Mouse (Mus musculus) midbrain, postnatal 0 days (tissue): ENCODE measurements around the gene Myoz1. TPM values are rescaled to one million over a fixed set of nuclear protein-coding genes. Genes with fewer than 3 reads are reported as not detected.

ENCODE experiments used
- ATAC-seq: fragments of 200-750 bp; cut with Nextera tagmentation; 2 replicates; pipeline ENCODE4 v1.8.0; 2017; ENCODE audit warnings: moderate number of reproducible peaks, mild to moderate bottlenecking, moderate TSS enrichment, moderate library complexity; ENCODE audit not compliant: low FRiP score
- DNase-seq: peaks from one replicate; pipeline ENCODE4 v3.0.0-alpha.2; 2015; ENCODE audit warnings: low spot score
- H3K27ac ChIP-seq: fragments of 300-500 bp; sonication (generic); 2 replicates; pipeline ENCODE4 v1.5.1; 2014; ENCODE audit warnings: low read depth, mild to moderate bottlenecking, low read length, mixed read lengths
- H3K27me3 ChIP-seq: fragments of 300-500 bp; sonication (generic); 2 replicates; pipeline ENCODE4 v1.6.1; 2014; ENCODE audit warnings: low read length, control low read depth, mixed read lengths; ENCODE audit not compliant: insufficient read depth
- H3K36me3 ChIP-seq: fragments of 300-500 bp; sonication (generic); 2 replicates; pipeline ENCODE4 v1.6.1; 2014; ENCODE audit warnings: low read length, control low read depth, mixed read lengths; ENCODE audit not compliant: insufficient read depth
- H3K4me1 ChIP-seq: fragments of 300-500 bp; sonication (generic); 2 replicates; pipeline ENCODE4 v1.6.1; 2014; ENCODE audit warnings: mild to moderate bottlenecking, control low read depth, antibody characterized with exemption, low read length, mixed read lengths; ENCODE audit not compliant: insufficient read depth
- H3K4me2 ChIP-seq: fragments of 300-500 bp; sonication (generic); 2 replicates; pipeline ENCODE4 v1.6.1; 2014; ENCODE audit warnings: low read depth, mild to moderate bottlenecking, low read length, mixed read lengths; ENCODE audit not compliant: poor library complexity, severe bottlenecking
- H3K4me3 ChIP-seq: fragments of 300-500 bp; sonication (generic); 2 replicates; pipeline ENCODE4 v1.5.1; 2014; ENCODE audit warnings: low read depth, mild to moderate bottlenecking, low read length, moderate library complexity
- H3K9ac ChIP-seq: fragments of 300-500 bp; sonication (generic); replicated peaks from 2 replicates; pipeline ENCODE4 v1.6.1; 2014; ENCODE audit warnings: mild to moderate bottlenecking, low read length, moderate library complexity, mixed read lengths; ENCODE audit not compliant: poor library complexity, severe bottlenecking
- H3K9me3 ChIP-seq: fragments of 300-500 bp; sonication (generic); 2 replicates; pipeline ENCODE4 v1.6.1; 2016; ENCODE audit warnings: low read length, control low read depth
- CTCF ChIP-seq: IDR thresholded peaks from 2 replicates; pipeline ENCODE4 v1.5.1; 2016; ENCODE audit warnings: antibody characterized with exemption, mild to moderate bottlenecking
- WGBS: fragments of 180-500 bp; shearing (Covaris S2); extraction: QIAGEN DNeasy Blood & Tissue Kit; methylation state at CpG from one replicate; pipeline ENCODE4 v1.1.7; 2014; 5-methylcytosine and 5-hydroxymethylcytosine counted together
- polyA plus RNA-seq: library from polyadenylated mRNA; unstranded; fragments of >200 nt; fragmentation: Nextera tagmentation; extraction: Ambion mirVana; gene quantifications from 2 replicates; pipeline ENCODE4 v1.2.1, GENCODE M21; 2015
- total RNA-seq: library from RNA; depleted of rRNA; stranded (reverse); fragments of >200 nt; gene quantifications from 2 replicates; pipeline ENCODE4 v1.2.3, GENCODE M21; 2014

Gene Myoz1
- total and polyA plus RNA-seq, 2 experiments from 2014 or later = 0.56 TPM; not detected in 1

DNA sequence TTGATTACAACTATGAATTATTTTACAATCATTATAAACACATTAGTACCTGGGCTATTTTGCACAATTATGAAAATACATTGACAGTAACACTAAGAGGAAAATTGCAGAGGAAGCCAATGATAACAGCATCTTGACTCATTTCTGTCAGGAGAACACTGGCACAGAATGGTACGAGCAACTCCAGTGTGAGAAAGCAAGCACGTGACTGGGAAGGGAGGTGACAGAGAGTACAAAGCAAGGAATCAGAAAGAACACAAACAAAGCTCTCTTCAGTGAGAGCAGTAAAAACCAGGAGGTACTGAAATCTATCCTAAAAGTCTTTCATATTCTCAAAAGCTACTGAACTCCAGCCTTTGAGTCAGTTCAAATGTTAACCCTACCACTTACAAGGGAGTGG is 39.9 kb downstream of the Myoz1 start:
- no peak for ATAC-seq
- H3K27ac ChIP-seq = no peak overlapping the region
- H3K9me3 ChIP-seq = no peaks in the 10 kb centered on the region
- no peak for TF ChIP-seq CTCF
- no peak overlapping the region for H3K9ac ChIP-seq
- WGBS = 41% methylated on average over 2 of the region's 2 CpGs
- no peaks in the 10 kb centered on the region for H3K4me1 ChIP-seq
- H3K36me3 ChIP-seq = no peaks in the 10 kb centered on the region
- H3K4me3 ChIP-seq = no peak overlapping the region
- DNase-seq = no peak
- H3K27me3 ChIP-seq = no peaks in the 10 kb centered on the region
- no peak overlapping the region for H3K4me2 ChIP-seq

DNA sequence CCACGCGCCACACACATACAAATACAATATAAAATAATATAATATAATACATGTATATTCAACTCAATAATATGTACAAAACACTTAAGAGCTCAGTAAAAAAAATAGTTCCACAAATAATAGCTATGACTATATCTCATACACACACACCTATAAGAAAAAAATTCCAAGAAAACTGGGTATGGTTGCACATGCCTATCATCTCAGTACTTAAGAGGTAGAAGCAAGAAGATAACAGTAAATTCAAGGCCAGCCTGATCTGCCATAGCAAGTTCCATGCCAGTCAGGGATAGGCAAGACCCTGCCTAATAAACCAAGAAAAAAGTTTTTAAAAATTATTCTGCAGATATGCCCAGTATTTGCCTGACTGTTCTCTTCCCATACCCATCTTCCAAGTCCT is 41.3 kb downstream of the Myoz1 start:
- ATAC-seq (no peak), DNase-seq (no peak)
- H3K27me3 ChIP-seq = no peaks in the 10 kb centered on the region
- H3K36me3 ChIP-seq = no peaks in the 10 kb centered on the region
- TF ChIP-seq CTCF = no peak
- WGBS = 99% methylated on average over 2 of the region's 2 CpGs
- no peak overlapping the region for H3K27ac ChIP-seq
- no peaks in the 10 kb centered on the region for H3K9me3 ChIP-seq
- H3K9ac ChIP-seq = no peak overlapping the region
- no peak overlapping the region for H3K4me2 ChIP-seq
- H3K4me3 ChIP-seq = no peak overlapping the region
- no peaks in the 10 kb centered on the region for H3K4me1 ChIP-seq

DNA sequence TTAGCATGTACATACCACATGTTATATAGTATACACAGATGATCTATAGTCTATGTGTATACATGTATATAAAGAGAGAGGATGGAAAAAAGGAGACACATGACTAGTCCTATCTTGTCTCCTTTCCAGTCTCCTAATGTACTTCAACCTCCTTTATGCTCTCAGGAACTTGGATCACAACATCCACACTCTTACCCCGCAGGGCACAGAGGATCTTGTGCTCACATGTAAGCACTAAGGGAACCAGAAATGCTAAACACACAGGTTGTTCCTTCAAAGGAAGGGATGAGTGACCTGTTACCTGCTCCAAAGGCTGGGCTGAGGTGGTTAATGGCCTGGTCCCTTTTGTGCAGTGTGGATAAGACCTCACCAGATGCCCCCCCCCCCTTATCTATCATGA is 43.5 kb downstream of the Myoz1 start:
- Histone ChIP-seq H3K4me1 (no peaks in the 10 kb centered on the region), H3K36me3 (no peaks in the 10 kb centered on the region), H3K27me3 (no peaks in the 10 kb centered on the region), H3K9me3 (no peaks in the 10 kb centered on the region), H3K4me2 (no peak overlapping the region), H3K27ac (no peak overlapping the region), H3K4me3 (no peak overlapping the region), H3K9ac (no peak overlapping the region)
- DNase-seq (no peak), ATAC-seq (no peak)
- WGBS = 100% methylated on average over 1 of the region's 1 CpGs
- TF ChIP-seq CTCF = no peak

DNA sequence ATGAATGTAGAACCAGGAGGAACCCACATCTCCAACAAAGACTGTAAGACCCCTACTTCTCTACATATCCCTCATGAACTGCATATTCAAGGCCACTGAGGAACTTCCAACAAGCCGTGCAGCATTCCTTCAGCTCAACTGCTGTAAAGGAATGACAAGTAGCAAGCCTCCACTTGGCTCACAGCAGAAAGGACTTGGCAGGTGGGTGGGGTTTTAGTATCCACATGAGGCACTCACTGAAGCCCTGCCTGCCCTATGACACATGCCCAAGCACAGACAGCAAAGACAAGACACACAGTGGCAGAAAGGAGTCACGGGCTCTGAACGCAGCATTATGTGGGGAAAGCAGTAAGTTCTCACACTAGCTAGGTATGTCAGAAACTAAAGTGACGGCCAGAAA is 46.2 kb downstream of the Myoz1 start:
- no peaks in the 10 kb centered on the region for H3K36me3 ChIP-seq
- H3K9ac ChIP-seq = no peak overlapping the region
- TF ChIP-seq CTCF = no peak
- H3K27me3 ChIP-seq = no peaks in the 10 kb centered on the region
- H3K9me3 ChIP-seq = no peaks in the 10 kb centered on the region
- ATAC-seq (no peak), DNase-seq (no peak)
- H3K4me3 ChIP-seq = no peak overlapping the region
- H3K4me1 ChIP-seq = no peaks in the 10 kb centered on the region
- 89% methylated on average over 4 of the region's 4 CpGs for WGBS
- no peak overlapping the region for H3K4me2 ChIP-seq
- H3K27ac ChIP-seq = no peak overlapping the region

DNA sequence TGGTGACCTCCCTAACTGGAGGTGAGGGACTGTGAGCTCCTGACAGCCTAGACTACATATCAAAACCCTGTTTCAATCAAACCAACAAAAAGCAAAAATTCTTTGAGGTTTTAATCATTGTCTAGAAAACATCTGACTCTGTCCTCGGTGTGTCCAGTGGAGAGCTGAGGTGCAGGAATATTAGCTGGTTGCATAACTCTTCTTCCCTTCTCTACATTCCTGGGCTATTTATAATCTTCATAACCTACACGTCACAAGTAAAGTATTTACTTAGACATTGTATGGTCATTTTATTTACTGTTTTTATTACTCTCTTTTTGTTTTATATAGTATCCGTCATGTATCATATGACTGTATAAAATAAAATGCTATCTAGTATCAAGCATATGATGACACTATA is 46.8 kb downstream of the Myoz1 start:
- ATAC-seq (no peak), DNase-seq (no peak)
- Histone ChIP-seq H3K4me3 (no peak overlapping the region), H3K4me1 (no peaks in the 10 kb centered on the region), H3K27ac (no peak overlapping the region), H3K36me3 (no peaks in the 10 kb centered on the region), H3K9me3 (no peaks in the 10 kb centered on the region), H3K4me2 (no peak overlapping the region), H3K9ac (no peak overlapping the region), H3K27me3 (no peaks in the 10 kb centered on the region)
- TF ChIP-seq CTCF = no peak
- WGBS = 92% methylated on average over 3 of the region's 3 CpGs

DNA sequence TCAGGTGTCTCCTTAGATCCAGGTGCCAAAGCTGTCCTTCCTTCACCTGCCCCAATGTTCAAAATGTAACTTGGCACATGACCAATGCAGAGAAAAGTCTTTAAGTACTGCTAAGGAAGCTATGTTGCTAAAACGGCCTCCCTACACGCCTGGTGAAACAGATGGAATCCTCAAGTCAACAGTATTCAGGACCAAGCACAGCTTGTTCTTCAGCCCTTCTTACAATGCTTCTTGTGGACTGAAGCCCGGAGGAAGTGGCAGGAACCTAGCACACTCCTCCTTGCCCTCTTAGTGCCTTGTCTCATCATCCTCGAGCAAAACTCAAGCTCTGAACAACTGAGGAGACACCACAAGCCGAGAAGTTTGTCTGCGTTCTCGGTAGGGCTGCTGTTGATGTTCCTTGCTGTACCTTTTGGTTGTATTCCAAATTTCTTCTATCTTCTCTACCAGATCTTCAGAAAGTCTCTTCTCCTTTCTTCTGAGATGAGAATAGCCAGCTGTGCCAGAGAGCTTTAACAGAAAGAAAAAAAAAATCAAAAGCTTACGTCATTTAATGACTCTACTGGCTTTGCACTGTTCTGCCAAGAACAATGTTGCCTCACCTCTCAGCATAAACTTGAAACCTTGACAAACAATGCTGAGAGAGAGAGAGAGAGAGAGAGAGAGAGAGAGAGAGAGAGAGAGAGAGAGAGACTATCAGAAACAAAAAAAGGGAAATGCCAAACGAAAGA is 48.8 kb downstream of the Myoz1 start:
- no peaks in the 10 kb centered on the region for H3K27me3 ChIP-seq
- 89% methylated on average over 9 of the region's 9 CpGs for WGBS
- no peak for ATAC-seq
- no peak overlapping the region for H3K4me3 ChIP-seq
- no peak for DNase-seq
- no peaks in the 10 kb centered on the region for H3K4me1 ChIP-seq
- no peaks in the 10 kb centered on the region for H3K9me3 ChIP-seq
- H3K9ac ChIP-seq = no peak overlapping the region
- H3K36me3 ChIP-seq = no peaks in the 10 kb centered on the region
- no peak for TF ChIP-seq CTCF
- no peak overlapping the region for H3K4me2 ChIP-seq
- no peak overlapping the region for H3K27ac ChIP-seq
